Mouse (Mus musculus) testis, adult 2 months (tissue): ENCODE measurements around the gene Tmc6.

Source experiments
- CTCF ChIP-seq: fragments of 200-500 bp; IDR thresholded peaks from 2 replicates; pipeline ENCODE4 v1.5.1; 2012; ENCODE audit warnings: low read depth, mild to moderate bottlenecking, inconsistent platforms, low read length, moderate library complexity; ENCODE audit not compliant: control insufficient read depth, insufficient read depth, insufficient replicate concordance
- POLR2A ChIP-seq: fragments of 200-500 bp; IDR thresholded peaks from 2 replicates; pipeline ENCODE4 v1.6.1; 2012; ENCODE audit warnings: low read depth, mild to moderate bottlenecking, inconsistent platforms, low read length, moderate library complexity; ENCODE audit not compliant: control insufficient read depth

DNA sequence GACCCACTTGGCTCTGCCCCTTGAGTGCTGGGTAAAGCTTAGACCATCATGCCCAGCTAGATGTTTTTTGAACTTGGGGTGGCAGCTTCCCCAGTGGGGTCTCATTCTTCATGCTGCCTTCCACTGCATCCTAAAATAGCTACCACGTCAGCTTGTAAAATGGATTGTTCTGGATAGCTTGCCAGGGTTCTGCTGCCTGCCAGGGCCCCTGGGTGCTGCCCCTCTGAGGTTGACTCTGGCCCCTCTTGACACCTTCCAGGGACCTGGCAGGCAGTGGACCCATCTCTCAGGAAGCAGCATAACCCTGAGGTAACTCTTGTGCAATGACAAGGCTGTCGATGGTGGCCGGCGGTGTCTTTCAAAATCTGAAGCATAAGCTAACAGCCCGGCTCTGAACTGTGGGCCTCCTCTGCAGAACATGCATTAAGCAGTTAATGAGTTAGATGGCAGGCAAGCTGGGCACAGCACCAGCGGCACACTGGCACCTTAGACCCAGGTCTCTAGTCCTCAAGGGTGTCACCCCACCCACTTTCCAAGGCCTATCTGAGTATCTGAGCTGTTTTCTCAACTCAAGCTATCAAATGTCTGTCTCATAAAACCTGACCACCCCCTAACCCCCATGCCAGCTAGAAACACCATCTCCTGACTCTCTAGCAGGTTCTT is 32.8 kb upstream of the Tmc6 start:
- TF ChIP-seq POLR2A, result no peak
- no peak for TF ChIP-seq CTCF
